Mouse (Mus musculus) limb, embryonic 15.5 days (tissue): ENCODE measurements at regions not wholly inside any gene's neighbourhood (a gene's known extent, or its start where the extent isn't known, plus 50 kb on each side); places are given as distances from the start of the nearest gene placed in this dataset.

ENCODE experiments used
- ATAC-seq: fragments of 200-750 bp; cut with Nextera tagmentation; 2 replicates; pipeline ENCODE4 v1.8.0; 2017; ENCODE audit warnings: low read depth, moderate TSS enrichment; ENCODE audit not compliant: insufficient number of reproducible peaks, low FRiP score, low TSS enrichment
- H3K27ac ChIP-seq: fragments of 300-500 bp; sonication (generic); 2 replicates; pipeline ENCODE4 v1.5.1; 2015; ENCODE audit warnings: moderate library complexity, mild to moderate bottlenecking, inconsistent platforms
- H3K27me3 ChIP-seq: fragments of 300-500 bp; sonication (generic); 2 replicates; pipeline ENCODE4 v1.6.1; 2015; ENCODE audit warnings: inconsistent platforms
- H3K36me3 ChIP-seq: fragments of 300-500 bp; sonication (generic); 2 replicates; pipeline ENCODE4 v1.6.1; 2015; ENCODE audit warnings: inconsistent platforms
- H3K4me1 ChIP-seq: fragments of 300-500 bp; sonication (generic); 2 replicates; pipeline ENCODE4 v1.6.1; 2015; ENCODE audit warnings: inconsistent platforms
- H3K4me2 ChIP-seq: fragments of 300-500 bp; sonication (generic); 2 replicates; pipeline ENCODE4 v1.6.1; 2015; ENCODE audit warnings: mild to moderate bottlenecking, inconsistent platforms
- H3K4me3 ChIP-seq: fragments of 300-500 bp; sonication (generic); 2 replicates; pipeline ENCODE4 v1.5.1; 2015; ENCODE audit warnings: mild to moderate bottlenecking, inconsistent platforms
- H3K9ac ChIP-seq: fragments of 300-500 bp; sonication (generic); 2 replicates; pipeline ENCODE4 v1.6.1; 2015; ENCODE audit warnings: inconsistent platforms
- H3K9me3 ChIP-seq: fragments of 300-500 bp; sonication (generic); 2 replicates; pipeline ENCODE4 v1.6.1; 2016; ENCODE audit warnings: inconsistent platforms
- WGBS: fragments of 180-500 bp; shearing (Covaris S2); methylation state at CpG from one replicate; pipeline ENCODE4 v1.1.7; 2015; 5-methylcytosine and 5-hydroxymethylcytosine counted together

GRCm38 (mm10) chr8:48980755-48981154 lies 137.0 kb upstream of the Tenm3 start:
- 52% methylated on average over 7 of the region's 7 CpGs for WGBS
- no peak overlapping the region for H3K9ac ChIP-seq
- H3K4me1 ChIP-seq, result peaks cover 2% of the 10 kb centered on the region; the same call in 1 of the 2 replicates
- ATAC-seq, result no peak
- H3K27ac ChIP-seq, result no peak overlapping the region
- H3K9me3 ChIP-seq, result no peaks in the 10 kb centered on the region
- no peak overlapping the region for H3K4me3 ChIP-seq
- no peaks in the 10 kb centered on the region for H3K27me3 ChIP-seq
- 0 out of 2 replicates have a peak overlapping the region, but pooled peaks have one; percentile 5 for H3K4me2 ChIP-seq
- H3K36me3 ChIP-seq, result no peaks in the 10 kb centered on the region

- H3K4me2 ChIP-seq, result no peak overlapping the region
- no peak overlapping the region for H3K27ac ChIP-seq
- WGBS, result 80% methylated on average over 5 of the region's 5 CpGs
- H3K4me1 ChIP-seq, result no peaks in the 10 kb centered on the region
- no peak overlapping the region for H3K9ac ChIP-seq
- ATAC-seq, result no peak
- H3K9me3 ChIP-seq, result no peaks in the 10 kb centered on the region
- H3K4me3 ChIP-seq, result no peak overlapping the region
- H3K36me3 ChIP-seq, result no peaks in the 10 kb centered on the region
- no peaks in the 10 kb centered on the region for H3K27me3 ChIP-seq
Observed at GRCm38 (mm10) chr8:48970655-48971054, 126.9 kb upstream of the Tenm3 start.

- WGBS, result 76% methylated on average over 1 of the region's 1 CpGs
- Histone ChIP-seq H3K9me3 (no peaks in the 10 kb centered on the region), H3K9ac (no peak overlapping the region), H3K36me3 (no peaks in the 10 kb centered on the region), H3K27me3 (no peaks in the 10 kb centered on the region), H3K4me2 (no peak overlapping the region), H3K27ac (no peak overlapping the region), H3K4me1 (no peaks in the 10 kb centered on the region), H3K4me3 (no peak overlapping the region)
- no peak for ATAC-seq
Observed at GRCm38 (mm10) chr8:48964929-48965328, 121.2 kb upstream of the Tenm3 start.

GRCm38 (mm10) chr8:48957614-48958013 lies 113.9 kb upstream of the Tenm3 start:
- H3K4me3 ChIP-seq, result no peak overlapping the region
- no peaks in the 10 kb centered on the region for H3K9me3 ChIP-seq
- ATAC-seq, result no peak
- 85% methylated on average over 5 of the region's 5 CpGs for WGBS
- no peak overlapping the region for H3K27ac ChIP-seq
- no peaks in the 10 kb centered on the region for H3K4me1 ChIP-seq
- H3K4me2 ChIP-seq, result no peak overlapping the region
- H3K36me3 ChIP-seq, result no peaks in the 10 kb centered on the region
- no peaks in the 10 kb centered on the region for H3K27me3 ChIP-seq
- no peak overlapping the region for H3K9ac ChIP-seq

- Histone ChIP-seq H3K4me2 (no peak overlapping the region), H3K27ac (no peak overlapping the region), H3K9ac (no peak overlapping the region), H3K4me3 (no peak overlapping the region), H3K27me3 (no peaks in the 10 kb centered on the region), H3K4me1 (no peaks in the 10 kb centered on the region), H3K9me3 (no peaks in the 10 kb centered on the region), H3K36me3 (no peaks in the 10 kb centered on the region)
- WGBS, result 78% methylated on average over 10 of the region's 10 CpGs
- ATAC-seq, result no peak
Observed at GRCm38 (mm10) chr8:48951412-48951811, 107.7 kb upstream of the Tenm3 start.

- Histone ChIP-seq H3K9me3 (no peaks in the 10 kb centered on the region), H3K9ac (no peak overlapping the region), H3K4me3 (no peak overlapping the region), H3K4me1 (no peaks in the 10 kb centered on the region), H3K27ac (no peak overlapping the region), H3K27me3 (no peaks in the 10 kb centered on the region), H3K36me3 (no peaks in the 10 kb centered on the region), H3K4me2 (no peak overlapping the region)
- 13% methylated on average over 1 of the region's 1 CpGs for WGBS
- ATAC-seq, result no peak
Observed at GRCm38 (mm10) chr8:48944177-48944576, 100.4 kb upstream of the Tenm3 start.

GRCm38 (mm10) chr8:48937144-48937543 lies 93.4 kb upstream of the Tenm3 start:
- WGBS, result 81% methylated on average over 3 of the region's 3 CpGs
- Histone ChIP-seq H3K27me3 (no peaks in the 10 kb centered on the region), H3K4me2 (no peak overlapping the region), H3K9me3 (no peaks in the 10 kb centered on the region), H3K27ac (no peak overlapping the region), H3K4me1 (no peaks in the 10 kb centered on the region), H3K4me3 (no peak overlapping the region), H3K9ac (no peak overlapping the region), H3K36me3 (no peaks in the 10 kb centered on the region)
- no peak for ATAC-seq

- ATAC-seq, result no peak
- WGBS, result 75% methylated on average over 11 of the region's 11 CpGs
- H3K4me2 ChIP-seq, result no peak overlapping the region
- H3K27ac ChIP-seq, result no peak overlapping the region
- no peaks in the 10 kb centered on the region for H3K36me3 ChIP-seq
- no peak overlapping the region for H3K4me3 ChIP-seq
- H3K9ac ChIP-seq, result no peak overlapping the region
- H3K4me1 ChIP-seq, result no peaks in the 10 kb centered on the region
- H3K9me3 ChIP-seq, result no peaks in the 10 kb centered on the region
- no peaks in the 10 kb centered on the region for H3K27me3 ChIP-seq
Observed at GRCm38 (mm10) chr8:48927135-48927534, 83.4 kb upstream of the Tenm3 start.

- Histone ChIP-seq H3K27ac (no peak overlapping the region), H3K27me3 (no peaks in the 10 kb centered on the region), H3K9me3 (no peaks in the 10 kb centered on the region), H3K36me3 (no peaks in the 10 kb centered on the region), H3K9ac (no peak overlapping the region), H3K4me3 (no peak overlapping the region), H3K4me2 (no peak overlapping the region), H3K4me1 (no peaks in the 10 kb centered on the region)
- WGBS, result 56% methylated on average over 3 of the region's 3 CpGs
- ATAC-seq, result no peak
Observed at GRCm38 (mm10) chr8:48915275-48915674, 71.5 kb upstream of the Tenm3 start.

- WGBS, result 82% methylated on average over 4 of the region's 4 CpGs
- Histone ChIP-seq H3K4me3 (no peak overlapping the region), H3K9me3 (no peaks in the 10 kb centered on the region), H3K27ac (no peak overlapping the region), H3K4me1 (no peaks in the 10 kb centered on the region), H3K36me3 (no peaks in the 10 kb centered on the region), H3K27me3 (no peaks in the 10 kb centered on the region), H3K9ac (no peak overlapping the region), H3K4me2 (no peak overlapping the region)
- ATAC-seq, result no peak
Observed at GRCm38 (mm10) chr8:48912842-48913241, 69.1 kb upstream of the Tenm3 start.

- no peaks in the 10 kb centered on the region for H3K4me1 ChIP-seq
- no peak for ATAC-seq
- H3K4me2 ChIP-seq, result no peak overlapping the region
- 92% methylated on average over 6 of the region's 6 CpGs for WGBS
- no peak overlapping the region for H3K9ac ChIP-seq
- H3K36me3 ChIP-seq, result no peaks in the 10 kb centered on the region
- H3K4me3 ChIP-seq, result no peak overlapping the region
- H3K9me3 ChIP-seq, result no peaks in the 10 kb centered on the region
- H3K27me3 ChIP-seq, result no peaks in the 10 kb centered on the region
- no peak overlapping the region for H3K27ac ChIP-seq
Observed at GRCm38 (mm10) chr8:48901668-48902406, 58.1 kb upstream of the Tenm3 start.

- Histone ChIP-seq H3K4me3 (no peak overlapping the region), H3K4me2 (no peak overlapping the region), H3K4me1 (0 out of 2 replicates have a peak, but pooled peaks cover 4% of the 10 kb centered on the region), H3K36me3 (no peaks in the 10 kb centered on the region), H3K9me3 (no peaks in the 10 kb centered on the region), H3K27me3 (no peaks in the 10 kb centered on the region), H3K9ac (no peak overlapping the region), H3K27ac (no peak overlapping the region)
- no peak for ATAC-seq
- WGBS, result 80% methylated on average over 2 of the region's 2 CpGs
Observed at GRCm38 (mm10) chr8:48896687-48897086, 52.9 kb upstream of the Tenm3 start.

- no peak for ATAC-seq
- Histone ChIP-seq H3K9ac (no peak overlapping the region), H3K4me2 (no peak overlapping the region), H3K4me1 (0 out of 2 replicates have a peak, but pooled peaks cover 4% of the 10 kb centered on the region), H3K36me3 (no peaks in the 10 kb centered on the region), H3K4me3 (no peak overlapping the region), H3K9me3 (no peaks in the 10 kb centered on the region), H3K27ac (no peak overlapping the region), H3K27me3 (no peaks in the 10 kb centered on the region)
- WGBS, result 52% methylated on average over 7 of the region's 7 CpGs
Observed at GRCm38 (mm10) chr8:48896251-48896650, 52.5 kb upstream of the Tenm3 start.
